Mouse (Mus musculus): ENCODE measurements around the gene Pet100. TPM values are rescaled to one million over a fixed set of nuclear protein-coding genes. Genes with fewer than 3 reads are reported as not detected.
A peak's percentile ranks its signal among the peaks of the same experiment; 100 is the strongest.

Pet100 gene
- polyA plus RNA-seq, 1 experiment from 2014 or later: 35.9 TPM

GRCm38 (mm10) chr8:3600401-3600800, 20.9 kb upstream of the Pet100 start:
- Histone ChIP-seq H3K36me3 (ENCODE audit: inconsistent target) (no peaks in the 10 kb centered on the region), H3K79me2 (ENCODE audit: inconsistent target) (no peaks in the 10 kb centered on the region), H3K4me3 (ENCODE audit: inconsistent target) (no peak overlapping the region), H3K27ac (no peak overlapping the region)
- WGBS (ENCODE audit: missing documents): 97% methylated on average over 5 of the region's 6 CpGs

- Histone ChIP-seq H3K79me2 (ENCODE audit: inconsistent target) (no peaks in the 10 kb centered on the region), H3K27ac (no peak overlapping the region)
- WGBS (ENCODE audit: missing documents): 93% methylated on average over 13 of the region's 13 CpGs
Measured at GRCm38 (mm10) chr8:3603439-3603838, 17.9 kb upstream of the Pet100 start.

GRCm38 (mm10) chr8:3606593-3606992, 14.8 kb upstream of the Pet100 start:
- H3K4me3 ChIP-seq (ENCODE audit: inconsistent target): no peak overlapping the region
- H3K79me2 ChIP-seq (ENCODE audit: inconsistent target): no peaks in the 10 kb centered on the region
- 26% methylated on average over 14 of the region's 16 CpGs for WGBS (ENCODE audit: missing documents)
- peaks cover 19% of the 10 kb centered on the region for H3K36me3 ChIP-seq (ENCODE audit: inconsistent target)
- H3K27ac ChIP-seq: no peak overlapping the region

More at GRCm38 (mm10) chr8:3603439-3603838, 17.9 kb upstream of the Pet100 start:
- Histone ChIP-seq H3K36me3 (ENCODE audit: inconsistent target) (no peaks in the 10 kb centered on the region), H3K4me3 (ENCODE audit: inconsistent target) (no peak overlapping the region)

- Histone ChIP-seq H3K4me3 (ENCODE audit: inconsistent target) (no peak overlapping the region), H3K27ac (no peak overlapping the region), H3K79me2 (ENCODE audit: inconsistent target) (no peaks in the 10 kb centered on the region), H3K36me3 (ENCODE audit: inconsistent target) (peaks cover 32% of the 10 kb centered on the region)
- 97% methylated on average over 7 of the region's 7 CpGs for WGBS (ENCODE audit: missing documents)
Measured at GRCm38 (mm10) chr8:3607822-3608221, 13.5 kb upstream of the Pet100 start.

- Histone ChIP-seq H3K79me2 (ENCODE audit: inconsistent target) (no peaks in the 10 kb centered on the region), H3K27ac (no peak overlapping the region), H3K4me3 (ENCODE audit: inconsistent target) (no peak overlapping the region), H3K36me3 (ENCODE audit: inconsistent target) (peaks cover 46% of the 10 kb centered on the region)
- 56% methylated on average over 12 of the region's 12 CpGs for WGBS (ENCODE audit: missing documents)
Measured at GRCm38 (mm10) chr8:3609046-3609815, 12.1 kb upstream of the Pet100 start.

GRCm38 (mm10) chr8:3609816-3610150, 11.6 kb upstream of the Pet100 start:
- 98% methylated on average over 6 of the region's 6 CpGs for WGBS (ENCODE audit: missing documents)
- Histone ChIP-seq H3K36me3 (ENCODE audit: inconsistent target) (peaks cover 51% of the 10 kb centered on the region), H3K79me2 (ENCODE audit: inconsistent target) (no peaks in the 10 kb centered on the region), H3K4me3 (ENCODE audit: inconsistent target) (no peak overlapping the region), H3K27ac (no peak overlapping the region)

GRCm38 (mm10) chr8:3622119-3622518, 771 bp downstream of the Pet100 start:
- H3K4me3 ChIP-seq (ENCODE audit: inconsistent target): peak overlapping the region; percentile 99
- H3K36me3 ChIP-seq (ENCODE audit: inconsistent target): peaks cover 24% of the 10 kb centered on the region
- 74% methylated on average over 4 of the region's 8 CpGs for whole genome bisulfite sequencing (ENCODE audit: missing documents)
- H3K27ac ChIP-seq: no peak overlapping the region
- H3K79me2 ChIP-seq (ENCODE audit: inconsistent target): peaks cover 44% of the 10 kb centered on the region

GRCm38 (mm10) chr8:3625445-3625844, 4.1 kb downstream of the Pet100 start, which contains the start of gene Pcp2:
TSS of gene Pcp2 (minus strand) at chr8:3625545.
- no peak within 1 kb of the TSS for H3K4me3 ChIP-seq (ENCODE audit: inconsistent target)
- H3K27ac ChIP-seq: no peak within 1 kb of the TSS
- 100% methylated on average over 1 of the region's 1 CpGs for WGBS (ENCODE audit: missing documents)
- H3K36me3 ChIP-seq (ENCODE audit: inconsistent target): 0 out of 2 replicates have a peak, but pooled peaks cover 8% of the 10 kb centered on the region
- peaks cover 17% of the 10 kb centered on the region for H3K79me2 ChIP-seq (ENCODE audit: inconsistent target)

GRCm38 (mm10) chr8:3626971-3627370, 5.6 kb downstream of the Pet100 start:
- WGBS (ENCODE audit: missing documents): 15% methylated on average over 5 of the region's 5 CpGs
- H3K36me3 ChIP-seq (ENCODE audit: inconsistent target): 0 out of 2 replicates have a peak, but pooled peaks cover 8% of the 10 kb centered on the region
- peaks cover 18% of the 10 kb centered on the region for H3K79me2 ChIP-seq (ENCODE audit: inconsistent target)
- no peak overlapping the region for H3K4me3 ChIP-seq (ENCODE audit: inconsistent target)
- H3K27ac ChIP-seq: no peak overlapping the region

GRCm38 (mm10) chr8:3628014-3628413, 6.7 kb downstream of the Pet100 start:
- Histone ChIP-seq H3K27ac (no peak overlapping the region), H3K36me3 (ENCODE audit: inconsistent target) (peaks cover 10% of the 10 kb centered on the region), H3K79me2 (ENCODE audit: inconsistent target) (peaks cover 24% of the 10 kb centered on the region), H3K4me3 (ENCODE audit: inconsistent target) (no peak overlapping the region)
- 80% methylated on average over 5 of the region's 5 CpGs for WGBS (ENCODE audit: missing documents)

- H3K27ac ChIP-seq: peak within 1 kb of the TSS; percentile 83
- peak within 1 kb of the TSS; percentile 100 for H3K4me3 ChIP-seq (ENCODE audit: inconsistent target)
- H3K36me3 ChIP-seq (ENCODE audit: inconsistent target): peaks cover 31% of the 10 kb centered on the region
- 4% methylated on average over 43 of the region's 47 CpGs for WGBS (ENCODE audit: missing documents)
- H3K79me2 ChIP-seq (ENCODE audit: inconsistent target): peaks cover 37% of the 10 kb centered on the region
Measured at GRCm38 (mm10) chr8:3630647-3631477, 9.5 kb downstream of the Pet100 start, which contains the start of gene Stxbp2. TSS of gene Stxbp2 (plus strand) at chr8:3630955.

- WGBS (ENCODE audit: missing documents): 0% methylated on average over 8 of the region's 8 CpGs
- Histone ChIP-seq H3K27ac (peak overlapping the region; percentile 83), H3K79me2 (ENCODE audit: inconsistent target) (peaks cover 37% of the 10 kb centered on the region), H3K4me3 (ENCODE audit: inconsistent target) (peak overlapping the region; percentile 100), H3K36me3 (ENCODE audit: inconsistent target) (peaks cover 37% of the 10 kb centered on the region)
Measured at GRCm38 (mm10) chr8:3631478-3631875, 10.1 kb downstream of the Pet100 start.

GRCm38 (mm10) chr8:3645804-3646203, 24.5 kb downstream of the Pet100 start:
- 14% methylated on average over 5 of the region's 5 CpGs for WGBS (ENCODE audit: missing documents)
- H3K27ac ChIP-seq: peak overlapping the region; percentile 25; the same call in 1 of the 2 replicates
- H3K36me3 ChIP-seq (ENCODE audit: inconsistent target): peaks cover 27% of the 10 kb centered on the region
- H3K79me2 ChIP-seq (ENCODE audit: inconsistent target): no peaks in the 10 kb centered on the region
- H3K4me3 ChIP-seq (ENCODE audit: inconsistent target): no peak overlapping the region

GRCm38 (mm10) chr8:3646824-3647531, 25.6 kb downstream of the Pet100 start:
- peaks cover 15% of the 10 kb centered on the region; the same call in 1 of the 2 replicates for H3K36me3 ChIP-seq (ENCODE audit: inconsistent target)
- H3K27ac ChIP-seq: peak overlapping the region; percentile 25; the same call in 1 of the 2 replicates
- no peak overlapping the region for H3K4me3 ChIP-seq (ENCODE audit: inconsistent target)
- no peaks in the 10 kb centered on the region for H3K79me2 ChIP-seq (ENCODE audit: inconsistent target)
- WGBS (ENCODE audit: missing documents): 90% methylated on average over 6 of the region's 6 CpGs

All from macrophage (primary cell).